Mouse (Mus musculus) naive thymus-derived CD4-positive, alpha-beta T cell, adult 5 months (primary cell): ENCODE measurements around the gene Cst8. TPM values are rescaled to one million over a fixed set of nuclear protein-coding genes. Genes with fewer than 3 reads are reported as not detected.

Source experiments
- polyA plus RNA-seq: library from polyadenylated mRNA; unstranded; fragments of 100-300 nt; shearing (Covaris generic); gene quantifications from one replicate; pipeline ENCODE4 v1.2.1, GENCODE M21; 2017

Gene Cst8
- polyA plus RNA-seq: not detected

DNA sequence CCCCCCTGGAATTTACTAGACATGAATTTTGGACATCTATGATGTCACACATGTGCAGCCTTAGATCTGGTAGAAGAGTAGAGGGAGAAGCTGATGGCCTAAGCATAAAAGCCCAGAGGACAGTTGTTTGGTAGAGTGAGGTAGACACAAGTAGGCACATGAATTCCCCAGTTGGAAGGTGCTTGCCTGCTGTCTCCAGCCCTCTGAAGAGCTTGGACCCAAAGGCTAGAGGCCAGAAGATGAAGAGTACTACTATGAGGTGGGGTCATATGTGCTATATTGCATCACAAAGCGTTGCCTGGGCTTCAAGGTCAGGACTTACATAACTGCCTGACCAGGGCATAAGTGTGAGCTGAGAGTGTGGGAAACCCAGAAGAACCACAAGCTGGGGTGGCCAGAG is at the start of gene Cst8:
Cst8 (plus strand) TSS at position 301 of the 400 bp plus-strand sequence.

DNA sequence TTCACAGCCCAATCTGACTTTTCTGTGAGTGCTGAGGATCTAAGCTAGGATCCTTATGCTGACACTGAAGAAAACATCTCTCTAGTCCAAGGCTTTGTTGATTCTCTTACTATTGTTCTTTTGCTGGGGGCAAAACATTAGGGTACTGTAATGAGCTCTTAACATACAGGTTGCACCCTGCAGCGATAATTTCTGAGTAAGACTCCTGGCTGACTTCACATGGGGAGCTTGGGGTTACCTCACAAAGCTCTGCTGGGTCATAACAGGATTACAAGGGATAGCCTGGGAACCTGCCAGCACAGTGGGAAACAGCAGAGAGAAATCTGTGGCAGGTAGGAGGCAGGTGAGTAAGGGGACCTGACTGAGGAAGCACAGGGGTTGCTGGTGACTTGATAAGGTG is 48.5 kb upstream of the Cst8 start, which contains the start of gene Cstl1:
Cstl1 (plus strand) TSS at position 301 of the 400 bp plus-strand sequence.

DNA sequence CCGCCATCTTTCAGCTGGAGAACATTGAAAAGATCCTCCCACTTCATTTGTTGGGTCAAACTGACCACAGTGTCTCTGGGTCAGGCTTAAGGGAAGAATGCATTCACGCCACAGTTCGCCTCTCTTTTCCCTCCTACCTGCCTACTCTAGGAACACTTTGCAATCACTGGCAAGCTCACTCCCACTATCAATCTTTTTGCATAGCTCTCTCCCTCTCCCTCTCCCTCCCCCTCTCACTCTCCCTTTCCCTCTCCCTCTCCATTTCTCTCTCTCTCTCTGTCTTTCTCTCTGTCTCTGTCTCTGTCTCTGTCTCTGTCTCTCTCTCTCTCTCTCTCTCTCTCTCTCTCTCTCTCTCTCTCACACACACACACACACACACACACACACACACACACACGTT is 27.2 kb upstream of the Cst8 start, which contains the start of gene Cst11:
Cst11 (minus strand) TSS at position 101 of the 400 bp plus-strand sequence.

DNA sequence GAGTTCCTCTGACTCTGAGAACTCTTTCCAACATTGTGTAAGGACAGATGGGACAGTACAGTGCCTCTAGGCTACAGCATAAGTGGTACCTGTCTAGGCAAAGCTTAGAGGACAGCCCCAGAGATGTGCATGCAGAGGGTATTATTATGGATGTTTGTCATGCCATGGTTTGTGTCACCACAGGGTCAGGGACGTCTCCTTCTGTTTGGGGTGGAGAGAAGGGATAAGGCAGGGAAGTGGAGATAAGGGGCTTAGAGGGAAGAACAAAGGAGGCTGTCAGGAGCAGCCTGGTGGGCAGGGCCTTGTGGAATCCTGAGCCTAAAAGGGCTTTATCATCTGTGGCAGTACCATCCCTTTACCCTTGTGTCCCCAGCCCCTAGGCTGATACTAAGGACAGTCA is 16.9 kb upstream of the Cst8 start, which contains the start of gene 8030411F24Rik:
8030411F24Rik (plus strand) TSS at position 301 of the 400 bp plus-strand sequence.

DNA sequence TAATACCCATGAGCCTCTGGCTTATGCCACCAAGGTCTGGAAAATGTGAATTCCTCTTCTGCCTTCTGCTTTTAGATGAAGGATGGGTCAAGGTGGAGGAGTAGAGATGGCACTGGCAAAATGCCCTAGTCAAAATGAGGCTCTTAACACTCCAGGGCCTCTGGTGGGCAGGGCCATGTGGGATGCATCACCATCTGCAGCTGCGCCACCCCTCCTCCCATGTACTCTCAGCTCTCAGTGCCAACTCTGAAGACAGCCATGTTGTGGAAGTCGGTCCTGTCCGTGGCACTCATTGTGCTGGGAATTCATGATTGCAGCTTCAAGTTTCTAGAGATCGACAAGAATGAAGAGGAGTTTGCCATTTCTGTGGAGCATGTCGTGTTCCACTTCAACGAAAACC is 9.4 kb upstream of the Cst8 start, which contains the start of gene Cst12:
Cst12 (plus strand) TSS at position 220 of the 400 bp plus-strand sequence.

DNA sequence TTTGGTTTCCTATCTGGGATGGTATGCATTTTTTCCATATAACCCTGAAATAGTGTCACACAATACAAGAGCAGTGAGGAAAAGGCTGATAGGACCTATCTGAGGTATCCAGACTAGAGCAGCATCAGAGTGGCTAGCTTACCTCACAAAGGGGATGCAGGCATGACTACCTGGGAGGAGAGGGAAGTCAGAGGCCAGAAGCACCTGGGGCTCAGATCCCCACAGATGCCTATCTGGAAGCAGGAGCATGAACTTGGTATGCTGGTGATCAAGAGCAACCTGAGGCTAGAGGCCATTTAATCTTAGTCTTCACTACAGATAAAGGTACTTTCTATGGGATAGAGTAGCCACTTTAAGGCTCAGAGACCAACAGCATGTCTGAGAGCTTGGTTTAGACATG is 21.3 kb downstream of the Cst8 start, which contains the start of gene Cst13:
Cst13 (plus strand) TSS at position 173 of the 400 bp plus-strand sequence.

DNA sequence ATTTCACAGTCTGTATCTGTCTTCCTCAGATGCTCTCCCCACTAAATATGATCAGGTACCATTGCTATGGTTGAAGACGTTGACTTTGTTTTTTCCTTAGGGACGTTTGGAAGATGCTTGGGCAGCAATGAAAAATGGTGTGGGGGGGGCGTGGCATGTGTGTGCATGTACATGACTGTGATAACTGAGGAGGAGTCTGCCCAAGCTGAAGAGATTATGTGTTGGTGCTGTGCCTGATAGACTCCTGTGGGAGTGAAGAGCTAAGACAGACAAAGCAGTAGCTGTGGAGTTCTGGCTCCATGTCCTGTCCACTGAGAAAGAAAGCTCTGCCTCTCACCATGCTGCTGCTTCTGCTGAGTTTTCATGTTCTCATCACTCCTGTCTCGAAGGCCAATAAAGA is 36.3 kb downstream of the Cst8 start, which contains the start of gene Cst9:
Cst9 (plus strand) TSS at position 236 of the 400 bp plus-strand sequence.

Other genes with a start within 250 kb of the Cst8 start
- 45.6 TPM for gene Nxt1, start 126.2 kb upstream of the Cst8 start, polyA plus RNA-seq
- 6.5 TPM for gene Gzf1, start 117.8 kb upstream of the Cst8 start, polyA plus RNA-seq
- gene Napb, start 66.3 kb upstream of the Cst8 start, polyA plus RNA-seq: 0.93 TPM
- not detected for gene Cstl1, start 48.4 kb upstream of the Cst8 start, polyA plus RNA-seq
- gene Cst11, start 27.3 kb upstream of the Cst8 start, polyA plus RNA-seq: not detected
- gene 8030411F24Rik, start 16.8 kb upstream of the Cst8 start, polyA plus RNA-seq: not detected
- gene Cst12, start 9.4 kb upstream of the Cst8 start, polyA plus RNA-seq: not detected
- gene Cst13, start 21.3 kb downstream of the Cst8 start, polyA plus RNA-seq: not detected
- gene Cst9, start 36.4 kb downstream of the Cst8 start, polyA plus RNA-seq: not detected
- not detected for gene 9230104L09Rik, start 66.3 kb downstream of the Cst8 start, polyA plus RNA-seq
- 66.9 TPM for gene Cst3, start 76.9 kb downstream of the Cst8 start, polyA plus RNA-seq
- gene Gm1330, start 204.5 kb downstream of the Cst8 start, polyA plus RNA-seq: not detected
- gene Gm10750, start 218.5 kb downstream of the Cst8 start, polyA plus RNA-seq: not detected